Comparison of ENCODE assay signal across 8 mouse cellular contexts in genomic region chr17:87202490-87202889, GRCm38 (mm10).
DNase-seq lines count a peak whose midpoint lies in the region; ATAC-seq and TF ChIP-seq lines count a peak whose summit lies in the region.

No protein-coding gene starts in this region.

- ATAC-seq in heart, embryonic 11.5 days (replicated peaks; ENCODE audit: insufficient number of reproducible peaks, low FRiP score, low TSS enrichment), result no peak
- ATAC-seq in granulocyte monocyte progenitor cell, adult 5-6 weeks (replicated peaks; ENCODE audit: poor library complexity, severe bottlenecking), result peak; percentile 86

- no peaks in the 10 kb centered on the region for H3K27me3 ChIP-seq in heart, embryonic 11.5 days (ENCODE audit: control insufficient read depth, insufficient read depth, low read length)

- no peak overlapping the region for H3K4me2 ChIP-seq in heart, embryonic 11.5 days

- no peak overlapping the region for H3K27ac ChIP-seq in heart, embryonic 11.5 days (ENCODE audit: low read depth, low read length)

- H3K4me1 ChIP-seq in heart, embryonic 11.5 days (ENCODE audit: control insufficient read depth, insufficient read depth, low read length), result peaks cover 29% of the 10 kb centered on the region
- H3K4me1 ChIP-seq in lung, adult 2 months (ENCODE audit: control insufficient read depth, insufficient read depth, low read length), result peaks cover 6% of the 10 kb centered on the region; the same call in 1 of the 2 replicates

- H3K9me3 ChIP-seq in heart, embryonic 11.5 days (replicated peaks; ENCODE audit: control insufficient read depth, low read length), result no peaks in the 10 kb centered on the region

- no peak for TF ChIP-seq POLR2A in lung, adult 2 months (IDR thresholded peaks at IDR 0.05; ENCODE audit: borderline replicate concordance, extremely low read depth, low read depth, low read length)

- WGBS in heart, embryonic 11.5 days (ENCODE audit: insufficient replicate concordance), result 16% methylated on average over 6 of the region's 6 CpGs
- 8% methylated on average over 6 of the region's 6 CpGs for WGBS in lung, adult 2 months

- H3K9ac ChIP-seq in heart, embryonic 11.5 days (ENCODE audit: low read depth, low read length), result no peak overlapping the region

- no peaks in the 10 kb centered on the region for H3K36me3 ChIP-seq in heart, embryonic 11.5 days (ENCODE audit: control insufficient read depth, insufficient read depth, low read length)

- H3K4me3 ChIP-seq in heart, embryonic 11.5 days (ENCODE audit: low read depth, low read length), result no peak overlapping the region
- no peak overlapping the region for H3K4me3 ChIP-seq in lung, adult 2 months (replicated peaks; ENCODE audit: extremely low read depth, low read depth, low read length)

- TF ChIP-seq CTCF in lung, adult 2 months (IDR thresholded peaks at IDR 0.05; ENCODE audit: insufficient read depth, low read length), result no peak

- DNase-seq in heart, adult 11 months, result peak; percentile 99
- DNase-seq in adrenal gland, postnatal 4 days (ENCODE audit: low spot score in 2 of 2), result peak; percentile 27 to 66
- DNase-seq in kidney, adult 18-20 months, result peak; percentile 66
- DNase-seq in lung, adult 2 months, result peak; percentile 54
- DNase-seq in skeletal muscle tissue, adult 2 months (ENCODE audit: low read depth, low spot score), result peak; percentile 86
- no peak for DNase-seq in frontal cortex, postnatal 14 days (ENCODE audit: low spot score in 2 of 2)

Comparison
In these comparisons a context has a peak if more than half of its experiments do, and no peak if none do; other contexts are left out.
1. DNase-seq: peak in heart, adult 11 months (single experiment), adrenal gland, postnatal 4 days (2 of 2), kidney, adult 18-20 months (single experiment), lung, adult 2 months (single experiment) and skeletal muscle tissue, adult 2 months (single experiment); none in frontal cortex, postnatal 14 days (0 of 2).